Mouse (Mus musculus) layer of hippocampus, adult 2 months (tissue): ENCODE measurements around the gene Mras. TPM values are rescaled to one million over a fixed set of nuclear protein-coding genes. Genes with fewer than 3 reads are reported as not detected.

Experiments used
- DNase-seq, 2 experiments: peaks; one replicate each; pipeline ENCODE4 v3.0.0; 2022; ENCODE audit warnings: low spot score in 2 of 2
- H3K27ac ChIP-seq: fragments of 200-600 bp; 2 replicates; pipeline ENCODE4 v1.8.1; 2022
- H3K4me3 ChIP-seq: fragments of 200-600 bp; 2 replicates; pipeline ENCODE4 v1.8.1; 2022; ENCODE audit warnings: mild to moderate bottlenecking
- CTCF ChIP-seq: fragments of 200-600 bp; conservative IDR thresholded peaks from 2 replicates; pipeline ENCODE4 v1.8.1; 2022; ENCODE audit warnings: antibody characterized with exemption, mild to moderate bottlenecking, moderate library complexity
- total RNA-seq, 2 experiments: library from RNA; stranded (reverse); gene quantifications; 2 replicates each; pipeline ENCODE4 v1.2.3; 2021

The Mras gene
- total RNA-seq, 2 experiments from 2014 or later: 138 to 141 TPM

GRCm38 (mm10) chr9:99391557-99391956 lies 45.6 kb downstream of the Mras start:
- Histone ChIP-seq H3K4me3 (no peak overlapping the region), H3K27ac (peak overlapping the region; percentile 91; the same call in 1 of the 2 replicates)
- no peak for TF ChIP-seq CTCF
- DNase-seq: no peak

GRCm38 (mm10) chr9:99390716-99391115 lies 46.5 kb downstream of the Mras start:
- H3K4me3 ChIP-seq: no peak overlapping the region
- peak overlapping the region; percentile 91; the same call in 1 of the 2 replicates for H3K27ac ChIP-seq
- no peak for TF ChIP-seq CTCF
- no peak for DNase-seq

- no peak for TF ChIP-seq CTCF
- Histone ChIP-seq H3K27ac (peak overlapping the region; percentile 91), H3K4me3 (no peak overlapping the region)
- DNase-seq: no peak
Measured at GRCm38 (mm10) chr9:99390201-99390600, 47.0 kb downstream of the Mras start.

- H3K4me3 ChIP-seq: no peak overlapping the region
- TF ChIP-seq CTCF: no peak
- DNase-seq: no peak
- H3K27ac ChIP-seq: peak overlapping the region; percentile 91
Measured at GRCm38 (mm10) chr9:99389506-99389905, 47.7 kb downstream of the Mras start.

- H3K27ac ChIP-seq: peak overlapping the region; percentile 91
Measured at GRCm38 (mm10) chr9:99388856-99389255, 48.3 kb downstream of the Mras start.

GRCm38 (mm10) chr9:99388078-99388477 lies 49.1 kb downstream of the Mras start:
- Histone ChIP-seq H3K4me3 (peak overlapping the region; percentile 9; the same call in 1 of the 2 replicates), H3K27ac (peak overlapping the region; percentile 91)
- DNase-seq: peak in 1 of 2 experiments; percentile 30
- TF ChIP-seq CTCF: no peak

More at GRCm38 (mm10) chr9:99388856-99389255, 48.3 kb downstream of the Mras start:
- H3K4me3 ChIP-seq: no peak overlapping the region
- TF ChIP-seq CTCF: no peak
- DNase-seq: no peak

- DNase-seq: no peak
- H3K4me3 ChIP-seq: no peak overlapping the region
- no peak for TF ChIP-seq CTCF
- H3K27ac ChIP-seq: no peak overlapping the region
Measured at GRCm38 (mm10) chr9:99382556-99382955, 54.6 kb downstream of the Mras start.

- no peak for DNase-seq
- no peak overlapping the region for H3K27ac ChIP-seq
- H3K4me3 ChIP-seq: no peak overlapping the region
- no peak for TF ChIP-seq CTCF
Measured at GRCm38 (mm10) chr9:99379194-99379593, 58.0 kb downstream of the Mras start.

GRCm38 (mm10) chr9:99376591-99377418 lies 60.4 kb downstream of the Mras start:
- H3K4me3 ChIP-seq: no peak overlapping the region; the same call in 1 of the 2 replicates

GRCm38 (mm10) chr9:99368431-99368830 lies 68.8 kb downstream of the Mras start:
- TF ChIP-seq CTCF: no peak
- no peak overlapping the region for H3K27ac ChIP-seq
- no peak overlapping the region for H3K4me3 ChIP-seq
- DNase-seq: no peak

More at GRCm38 (mm10) chr9:99376591-99377418, 60.4 kb downstream of the Mras start:
- peak in 1 of 2 experiments; percentile 79 for DNase-seq
- TF ChIP-seq CTCF: peak; percentile 100
- H3K27ac ChIP-seq: no peak overlapping the region

GRCm38 (mm10) chr9:99365906-99366305 lies 71.3 kb downstream of the Mras start:
- TF ChIP-seq CTCF: no peak

GRCm38 (mm10) chr9:99363076-99363475 lies 74.1 kb downstream of the Mras start:
- TF ChIP-seq CTCF: no peak
- H3K27ac ChIP-seq: no peak overlapping the region
- DNase-seq: no peak
- no peak overlapping the region for H3K4me3 ChIP-seq

More at GRCm38 (mm10) chr9:99365906-99366305, 71.3 kb downstream of the Mras start:
- Histone ChIP-seq H3K4me3 (no peak overlapping the region), H3K27ac (no peak overlapping the region)
- no peak for DNase-seq

GRCm38 (mm10) chr9:99361946-99362345 lies 75.2 kb downstream of the Mras start:
- H3K4me3 ChIP-seq: no peak overlapping the region
- H3K27ac ChIP-seq: no peak overlapping the region
- DNase-seq: no peak
- TF ChIP-seq CTCF: no peak

- Histone ChIP-seq H3K4me3 (no peak overlapping the region), H3K27ac (no peak overlapping the region)
- TF ChIP-seq CTCF: no peak
- DNase-seq: no peak
Measured at GRCm38 (mm10) chr9:99359012-99359411, 78.2 kb downstream of the Mras start.
